Mouse (Mus musculus) mouse embryonic stem cell (cell line): ENCODE measurements around the gene Errfi1.
"Not testable (repeated sequence)": the region's sequence is repeated elsewhere in the genome, so short reads cannot be mapped to it uniquely, and the experiment has no call there.

ENCODE experiments used
- in situ Hi-C, 2 experiments: fragments of 300-500 bp; cut with MboI; formaldehyde crosslinking; loops; 1 replicate in 1 of 2; 3 replicates in 1 of 2; pipeline ENCODE4 v1.14.3; 2019 to 2020; ENCODE audit warnings: low sequenced_read_pairs in 2 of 2, low pct_unique_long_range_greater_than_20kb in 1 of 2, mixed read lengths in 1 of 2; ENCODE audit not compliant: unreplicated experiment in 1 of 2

Gene Errfi1

DNA sequence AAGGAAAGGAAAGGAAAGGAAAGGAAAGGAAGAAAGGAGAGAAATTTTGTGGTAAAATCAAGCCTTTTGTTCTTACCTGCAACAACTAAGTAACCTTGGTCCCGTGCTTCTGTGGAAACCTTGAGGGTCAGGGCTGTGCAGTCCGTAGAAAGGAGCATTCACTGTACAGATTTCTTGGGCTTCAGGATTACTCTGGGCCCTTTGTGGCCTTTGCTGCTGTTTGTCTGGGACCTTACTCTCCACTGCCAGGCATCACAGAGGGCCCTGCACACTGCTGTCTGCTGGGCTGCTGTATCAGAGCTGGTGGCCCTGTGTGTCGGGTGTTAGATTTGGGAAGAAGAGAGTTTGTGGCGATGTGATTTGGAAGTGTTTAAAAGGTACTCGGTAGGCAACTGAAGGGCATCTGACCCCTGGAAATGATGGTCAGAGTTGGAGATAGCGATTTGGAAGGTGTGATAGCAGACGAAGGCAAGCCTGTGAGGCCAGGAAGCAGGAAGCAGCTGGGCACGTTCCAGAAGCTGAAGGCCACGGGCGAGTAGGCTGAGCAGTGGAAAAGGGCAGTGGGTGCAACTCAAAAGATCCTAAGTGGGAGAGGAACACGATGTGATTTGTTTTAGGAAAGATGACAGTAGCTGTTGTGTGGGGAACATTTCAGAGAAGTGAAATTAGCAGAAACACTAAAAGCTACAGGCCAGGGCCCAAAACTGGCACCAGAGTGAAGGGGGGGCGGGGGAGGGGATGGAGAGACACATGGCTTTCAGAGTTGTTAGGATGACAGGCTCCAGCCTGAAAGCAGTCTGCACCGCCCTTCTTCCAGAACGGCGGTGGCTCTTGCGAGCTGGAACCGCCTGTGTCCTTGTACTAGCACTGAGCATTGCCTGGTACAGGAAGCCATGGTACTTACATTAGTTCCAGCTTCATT, 15.8 kb downstream of the Errfi1 start:
- in situ Hi-C loops = loop anchor here in 1 of 2 experiments (10.0 kb wide), 1 partner anchor 215 kb away; the partner anchor contains the start of gene Slc45a1

DNA sequence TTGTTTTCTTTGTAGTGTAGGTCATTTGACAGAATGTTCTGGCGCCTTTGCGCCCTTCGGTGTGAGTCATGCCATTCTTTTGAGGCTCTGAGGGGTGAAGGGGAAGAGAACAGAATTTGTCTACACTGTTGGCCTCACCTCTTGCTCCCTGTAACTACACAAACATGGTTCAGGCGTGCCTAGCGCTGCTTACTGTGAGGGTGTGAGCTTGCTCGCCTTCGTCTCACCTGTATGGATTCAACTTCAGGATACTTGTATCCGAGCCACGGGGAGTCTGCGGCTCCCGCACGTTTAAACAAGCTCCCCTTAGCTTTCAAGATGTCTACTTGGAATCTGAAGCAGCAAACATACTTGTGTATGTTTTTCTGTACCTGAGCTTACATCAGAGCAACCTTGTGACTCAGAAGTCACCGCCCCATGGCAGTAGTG, 17.3 kb downstream of the Errfi1 start:
- in situ Hi-C loops = no loop called here

DNA sequence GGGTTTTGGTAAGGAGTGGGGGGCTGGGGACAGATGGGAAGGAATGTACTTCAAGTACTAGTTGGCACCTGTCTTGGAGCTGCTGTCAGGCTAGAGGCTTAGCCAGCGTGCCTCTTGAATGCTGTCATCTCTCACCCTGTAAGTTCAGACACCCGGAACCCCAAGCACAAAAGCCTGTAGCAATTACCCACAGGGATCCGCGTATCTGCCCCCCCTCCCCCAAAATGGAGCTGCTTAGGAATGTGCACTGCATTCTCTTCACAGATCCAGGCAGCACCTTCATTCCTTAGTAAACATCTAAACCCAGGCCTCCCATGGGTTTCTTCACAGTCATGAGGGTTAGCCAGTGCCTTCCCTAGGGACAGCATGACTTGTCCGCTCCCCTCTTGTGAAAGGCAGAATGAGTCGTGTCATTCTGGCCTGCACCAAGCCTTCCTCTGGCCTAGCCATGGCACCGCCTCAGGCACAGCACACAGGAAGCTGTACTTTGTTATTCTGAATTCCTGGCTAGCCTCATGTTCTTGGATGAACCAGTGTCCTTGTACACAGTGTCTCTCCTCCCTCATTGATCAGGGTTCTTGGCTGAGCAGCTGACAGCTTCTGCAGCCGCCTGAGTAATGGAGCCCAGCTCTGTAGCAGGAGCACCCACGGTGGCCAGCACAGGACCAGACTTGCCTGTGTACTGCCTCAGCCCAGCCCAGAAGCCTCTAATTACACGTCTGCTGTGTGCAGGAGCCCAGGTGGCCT, 17.8 kb downstream of the Errfi1 start:
- in situ Hi-C loops = no loop called here

DNA sequence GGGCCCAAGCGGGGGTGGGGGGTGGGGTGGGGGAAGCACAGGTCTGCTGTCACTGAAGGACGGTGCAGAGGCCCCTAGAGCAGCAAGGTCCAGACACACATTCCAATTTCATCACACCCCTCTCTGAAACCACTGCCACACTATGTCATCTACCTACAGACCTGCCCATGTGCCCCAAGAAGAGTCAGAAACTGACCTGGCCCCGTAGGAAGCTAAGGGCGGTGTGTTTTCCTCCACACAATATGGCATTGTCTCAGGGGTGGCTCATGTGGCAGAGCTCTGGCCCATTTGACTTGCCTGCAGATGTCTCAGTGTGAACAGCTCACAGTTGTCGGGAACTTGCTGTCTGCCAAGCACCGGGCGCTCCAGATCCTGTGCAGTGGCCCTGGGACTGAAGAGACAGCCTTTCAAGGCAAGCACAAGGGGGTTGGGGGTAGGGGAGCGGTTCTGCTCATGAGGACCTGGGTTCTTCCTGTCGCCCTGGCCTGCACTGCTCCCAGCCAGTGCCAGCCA, 18.5 kb downstream of the Errfi1 start:
- in situ Hi-C loops = no loop called here

DNA sequence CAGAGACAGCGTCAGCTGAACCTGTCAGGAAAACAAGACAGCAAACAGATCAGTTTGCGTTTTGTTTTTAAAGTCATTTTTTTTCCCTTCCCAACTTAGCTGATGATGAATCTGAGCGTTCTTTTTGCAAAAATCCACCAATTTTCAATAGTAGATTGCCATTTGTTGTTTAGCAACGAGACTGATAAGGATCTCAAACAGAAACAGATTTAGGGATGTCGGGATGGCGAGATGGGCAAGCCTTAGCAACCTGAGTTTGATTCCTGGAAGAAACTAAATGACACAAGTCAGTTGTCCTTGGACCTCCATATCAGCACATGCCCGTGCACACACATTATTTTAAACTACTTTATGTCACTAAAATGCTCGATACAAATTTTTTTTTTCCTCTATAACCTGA, 19.0 kb downstream of the Errfi1 start:
- in situ Hi-C loops = no loop called here

DNA sequence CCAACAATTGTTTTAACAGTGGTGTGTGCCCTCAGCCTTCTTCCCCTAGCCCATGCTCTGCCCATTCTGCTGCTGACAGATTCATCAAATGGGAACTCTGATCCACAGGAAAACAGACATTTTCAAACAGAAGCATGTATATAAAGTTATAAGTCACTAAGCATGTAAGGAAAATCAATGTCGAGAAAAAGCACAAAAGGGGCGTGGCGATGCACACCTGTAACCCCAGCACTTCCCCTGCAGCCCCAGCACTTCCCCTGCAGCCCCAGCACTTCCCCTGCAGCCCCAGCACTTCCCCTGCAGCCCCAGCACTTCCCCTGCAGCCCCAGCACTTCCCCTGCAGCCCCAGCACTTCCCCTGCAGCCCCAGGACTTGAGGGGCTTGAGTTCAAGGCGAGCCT, 20.7 kb downstream of the Errfi1 start:
- in situ Hi-C loops = not testable (repeated sequence)

DNA sequence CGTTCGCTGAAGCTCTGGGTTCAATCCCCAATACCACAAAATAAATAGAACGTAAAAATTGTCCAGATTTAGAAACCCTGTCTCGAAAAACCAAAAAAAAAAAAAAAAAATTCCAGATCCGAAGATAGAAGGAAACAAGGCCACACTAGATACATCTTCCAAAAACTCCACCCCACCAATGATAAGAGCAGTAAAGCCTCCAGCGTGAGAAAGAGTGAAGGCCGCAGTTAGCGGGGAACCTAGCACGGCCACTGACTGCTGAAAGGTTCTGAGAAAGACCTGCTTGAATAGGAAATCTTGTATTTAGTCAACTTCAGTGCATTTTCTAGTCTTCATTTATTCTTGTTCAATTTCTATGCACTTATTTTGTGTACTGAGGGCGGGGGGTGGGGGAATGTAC, 21.7 kb downstream of the Errfi1 start:
- in situ Hi-C loops = no loop called here

DNA sequence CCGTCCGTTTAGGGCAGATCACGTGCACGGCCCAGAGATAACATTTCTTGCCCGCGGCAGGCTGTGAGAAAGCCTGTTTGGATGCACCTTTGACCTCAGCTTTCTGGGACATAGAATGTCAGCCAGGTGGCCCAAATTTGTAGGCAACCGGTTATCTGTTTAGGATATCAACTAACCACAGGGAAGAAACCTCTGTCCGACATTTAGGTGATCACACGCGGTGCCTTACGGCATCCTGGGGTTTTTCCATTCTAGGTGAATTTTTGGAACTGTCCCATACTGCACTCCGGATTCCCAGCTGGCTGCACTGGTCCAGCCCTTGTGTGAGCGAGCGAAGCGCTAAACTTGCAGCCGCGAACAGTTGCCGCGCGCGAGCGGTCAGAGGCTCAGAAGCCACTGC, 25.9 kb downstream of the Errfi1 start:
- in situ Hi-C loops = no loop called here

DNA sequence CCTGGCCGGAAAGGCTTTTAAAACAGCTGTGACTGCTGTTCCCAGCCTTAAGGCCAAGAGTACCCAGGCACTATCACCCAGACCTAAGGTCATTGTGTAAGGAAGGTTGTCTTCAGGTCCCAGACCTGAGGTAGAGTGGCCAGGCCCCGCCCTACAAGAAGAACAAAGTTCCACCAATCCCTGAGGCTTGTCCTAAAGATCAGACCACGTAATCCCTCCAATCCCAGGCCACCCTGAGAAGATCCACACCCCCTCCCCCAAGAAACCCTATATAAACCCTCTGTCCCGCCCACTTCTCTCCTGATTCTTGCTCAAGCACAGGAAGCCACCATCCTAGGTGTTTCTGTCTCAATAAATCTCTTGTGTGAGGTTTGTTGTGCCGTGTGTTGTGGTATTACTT, 26.6 kb downstream of the Errfi1 start:
- in situ Hi-C loops = no loop called here

DNA sequence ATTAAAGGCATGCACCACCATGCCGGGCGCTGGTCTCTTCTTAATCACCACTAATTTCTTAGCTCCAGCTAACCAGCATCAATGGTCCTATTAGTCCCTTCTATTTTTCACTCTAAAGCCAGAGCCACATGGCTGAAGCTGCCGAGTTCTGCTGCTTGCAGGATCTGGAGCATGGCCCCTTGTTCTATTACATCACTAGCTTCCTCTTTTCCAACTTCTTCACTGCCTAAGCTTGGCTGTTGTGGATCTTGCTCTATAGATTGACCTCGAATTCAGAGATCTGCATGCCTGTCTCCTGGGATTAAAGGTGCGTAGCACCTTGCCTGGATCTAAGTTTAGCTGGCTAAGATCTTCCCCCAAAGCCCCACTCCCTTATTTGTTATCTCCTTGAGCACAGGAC, 28.9 kb downstream of the Errfi1 start:
- in situ Hi-C loops = no loop called here

DNA sequence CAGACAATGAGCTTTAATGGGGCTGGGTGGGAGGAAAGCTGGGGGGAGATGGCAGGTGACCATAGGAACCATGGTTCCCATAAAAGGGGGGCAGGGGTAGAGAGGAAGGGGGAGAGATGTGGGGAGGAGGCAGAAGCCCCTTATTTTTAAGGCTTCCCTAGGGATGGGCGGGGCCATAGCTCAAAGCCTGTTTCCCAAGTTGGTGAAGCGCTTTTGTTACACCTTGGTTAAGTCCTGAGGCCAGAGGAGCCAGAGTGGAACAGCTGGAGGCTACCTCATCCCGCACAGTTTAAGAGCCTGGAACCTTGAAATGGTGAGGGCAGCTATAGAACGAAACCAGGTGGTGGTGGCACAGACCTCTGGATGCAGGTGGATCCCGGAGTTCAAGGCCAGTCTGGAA, 34.2 kb downstream of the Errfi1 start:
- in situ Hi-C loops = no loop called here

DNA sequence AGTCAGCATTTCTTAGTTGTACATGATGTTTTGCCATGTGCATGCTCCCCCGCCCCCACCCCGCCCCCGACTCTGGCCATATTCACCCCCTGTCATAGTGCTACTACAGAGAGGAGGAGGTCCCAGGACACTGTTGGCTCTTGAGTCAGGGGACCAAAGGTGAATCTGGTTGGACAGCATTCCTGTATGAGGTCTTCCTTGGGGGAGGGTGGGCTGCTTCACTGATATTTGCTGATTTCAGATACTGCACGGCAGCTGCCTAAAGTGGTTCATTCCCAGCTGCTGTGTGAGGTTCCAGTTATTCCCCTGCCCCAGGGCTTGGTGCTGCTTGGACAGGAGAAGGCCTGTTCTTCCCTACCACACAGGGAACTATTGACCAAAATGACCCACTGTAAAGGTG, 34.8 kb downstream of the Errfi1 start:
- in situ Hi-C loops = no loop called here

DNA sequence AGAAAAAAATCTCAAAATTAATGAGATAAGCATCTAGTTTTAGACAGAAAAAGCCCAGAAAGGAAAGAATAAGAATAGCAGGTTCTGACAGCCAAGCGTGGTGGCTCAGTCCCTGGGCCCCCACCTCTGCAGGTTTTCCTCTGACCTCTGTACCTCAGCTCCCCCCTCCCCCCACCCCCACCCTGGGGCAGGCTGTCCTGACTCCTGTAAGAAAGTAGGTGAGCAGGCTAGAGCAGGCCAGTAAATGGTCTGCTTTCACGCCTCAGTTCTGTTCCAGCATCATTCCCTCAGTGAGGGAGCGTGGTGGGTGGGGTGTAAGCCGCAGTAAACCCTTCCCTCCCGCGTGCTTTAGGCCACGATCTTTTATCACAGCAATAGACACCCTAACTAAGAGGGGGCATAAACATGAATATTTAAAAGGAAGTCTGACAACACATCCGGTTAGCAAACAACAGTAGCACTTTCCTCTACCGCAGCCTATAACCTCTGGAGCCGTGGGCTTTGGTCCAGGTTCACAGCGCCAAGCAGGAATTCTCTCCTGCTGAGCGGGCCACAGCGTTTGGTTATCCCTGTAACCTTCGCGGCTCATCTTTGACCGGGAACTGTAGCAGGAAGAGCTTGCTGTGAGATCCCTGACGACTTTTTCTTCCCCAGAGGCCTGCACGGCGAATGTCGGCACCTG, 35.7 kb downstream of the Errfi1 start:
- in situ Hi-C loops = no loop called here

DNA sequence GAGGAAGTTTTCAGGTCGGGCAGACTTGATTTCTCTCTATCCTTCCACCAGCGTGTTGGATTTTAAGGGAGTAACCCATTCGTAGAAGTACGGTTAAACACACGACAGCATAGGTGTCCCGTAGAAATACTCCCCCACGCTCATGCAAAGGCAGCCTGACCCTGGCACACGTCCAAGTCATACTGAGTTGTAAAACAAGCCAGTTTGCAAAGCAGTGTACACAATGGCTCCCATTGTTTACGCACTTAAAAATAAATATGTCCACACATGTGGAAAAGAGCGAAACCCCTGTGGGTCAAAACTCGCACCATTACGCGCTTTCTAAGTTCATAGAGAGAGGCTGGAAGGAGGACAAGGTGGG, 36.2 kb downstream of the Errfi1 start:
- in situ Hi-C loops = loop anchor here (10.0 kb wide), 2 partner anchors 225 to 235 kb away; partner anchors contain the start of gene Slc45a1 (in 1 of the 2)

DNA sequence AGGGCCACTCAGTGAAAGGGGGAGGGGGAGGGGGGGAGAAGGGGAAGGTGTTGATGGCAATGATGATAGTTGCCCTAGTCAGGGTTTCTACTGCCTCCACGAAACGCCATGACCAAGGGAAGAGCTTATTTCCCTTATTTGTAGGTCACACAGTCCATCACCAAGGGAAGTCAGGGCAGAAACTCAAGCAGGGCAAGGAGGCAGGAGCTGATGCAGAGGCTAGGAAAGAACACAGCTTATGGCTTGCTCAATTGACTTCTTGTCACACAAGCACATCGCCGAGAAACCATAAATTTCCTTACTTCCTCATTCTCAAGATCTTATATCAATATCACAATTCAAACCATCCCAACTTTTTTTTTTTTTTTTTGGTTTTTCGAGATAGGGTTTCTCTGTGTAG, 37.6 kb downstream of the Errfi1 start:
- in situ Hi-C loops = loop anchor here (10.0 kb wide), 2 partner anchors 227 to 237 kb away; partner anchors contain the start of gene Slc45a1 (in 1 of the 2)

DNA sequence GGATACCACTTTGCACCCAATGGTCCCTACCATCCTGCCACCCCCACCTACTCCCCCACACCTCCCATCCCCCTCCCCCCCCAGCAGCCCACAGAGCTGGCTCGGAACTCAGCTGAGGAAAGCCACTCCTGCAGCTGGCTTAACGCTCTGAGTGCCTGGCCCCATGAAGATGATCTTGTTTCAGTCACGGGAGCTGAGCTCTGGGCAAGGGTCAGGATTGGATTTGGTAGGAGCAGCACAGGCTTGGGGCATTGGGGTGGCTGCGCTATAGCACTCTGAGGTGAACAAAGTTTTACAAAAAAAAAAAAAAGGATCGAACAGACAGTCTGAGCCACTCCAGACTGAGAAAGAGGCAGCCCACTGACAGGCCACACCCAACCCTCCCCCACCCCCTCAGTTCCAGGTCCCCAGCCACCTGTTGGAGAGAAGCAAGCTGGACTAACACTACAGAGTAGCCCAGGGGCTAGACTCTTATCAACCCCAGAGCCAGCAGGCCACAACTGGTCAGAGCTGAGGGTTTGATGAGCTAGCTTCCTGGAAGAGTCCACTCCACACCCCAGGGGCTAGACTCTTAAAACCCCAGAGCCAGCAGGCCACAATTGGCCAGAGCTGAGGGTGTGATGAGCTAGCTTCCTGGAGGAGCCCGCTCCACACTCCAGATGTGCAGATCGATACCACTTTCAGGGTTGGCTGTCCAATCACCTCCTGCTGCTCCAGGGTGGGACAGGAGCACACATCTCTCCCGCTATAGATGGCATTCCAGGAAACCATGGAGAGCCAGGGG, 41.2 kb downstream of the Errfi1 start:
- in situ Hi-C loops = loop anchor here (10.0 kb wide), 2 partner anchors 230 to 240 kb away; partner anchors contain the start of gene Slc45a1 (in 1 of the 2)

DNA sequence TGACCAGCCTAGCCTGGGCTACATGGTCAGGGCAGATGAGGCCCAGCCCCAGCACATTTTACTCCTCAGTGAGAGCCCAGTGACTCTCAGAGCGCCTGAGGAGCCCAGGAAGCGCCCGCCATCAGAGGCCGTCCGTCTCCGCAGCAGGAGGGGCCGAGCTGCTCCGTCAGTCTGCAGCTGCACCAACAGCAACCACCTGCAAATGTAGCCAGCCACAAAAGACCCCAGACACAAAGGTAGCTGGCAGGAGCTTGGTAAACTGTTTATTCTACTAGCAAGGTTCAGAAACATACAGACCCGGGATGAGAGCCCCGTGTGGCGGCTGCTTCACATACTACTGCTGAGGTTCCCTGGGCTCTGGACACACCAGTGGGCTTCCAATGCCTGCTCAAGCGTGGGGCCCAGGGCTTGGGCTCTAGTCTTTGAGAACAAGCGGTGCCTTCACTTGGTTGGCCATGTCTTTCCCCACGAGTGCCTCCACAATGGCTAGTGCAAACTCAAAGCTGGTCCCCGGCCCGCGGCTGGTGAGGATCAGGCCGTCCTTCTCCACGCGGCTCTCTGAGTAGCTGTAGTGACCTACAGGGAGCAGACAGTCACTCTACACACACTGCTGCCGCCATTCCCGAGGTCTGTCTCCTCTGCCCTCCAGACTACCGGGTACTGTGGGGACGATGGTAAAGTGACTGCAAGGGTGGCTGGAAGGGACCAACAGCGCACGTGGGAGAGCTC, 43.3 kb downstream of the Errfi1 start:
- in situ Hi-C loops = loop anchor here (10.0 kb wide), 2 partner anchors 232 to 242 kb away; partner anchors contain the start of gene Slc45a1 (in 1 of the 2)
